8 mouse cellular contexts compared by ENCODE assay signal in genomic region chr11:120711980-120712604, GRCm38 (mm10). TPM values are rescaled to one million over a fixed set of nuclear protein-coding genes. Genes with fewer than 3 reads are reported as not detected.
DNase-seq lines count a peak whose midpoint lies in the region; ATAC-seq and TF ChIP-seq lines count a peak whose summit lies in the region.

No protein-coding gene starts in this region.

- peak overlapping the region; percentile 97 for H3K4me2 ChIP-seq in lung, embryonic 16.5 days (ENCODE audit: low read depth, low read length)
- H3K4me2 ChIP-seq in liver, embryonic 12.5 days = peak overlapping the region; percentile 99
- H3K4me2 ChIP-seq in stomach, postnatal 0 days (replicated peaks; ENCODE audit: low read depth) = peak overlapping the region; percentile 97

- H3K4me3 ChIP-seq in lung, embryonic 16.5 days (ENCODE audit: low read length) = peak overlapping the region; percentile 64; the same call in 1 of the 2 replicates
- no peak overlapping the region for H3K4me3 ChIP-seq in lung, adult 2 months (replicated peaks; ENCODE audit: extremely low read depth, low read depth, low read length)
- peak overlapping the region; percentile 75; the same call in 1 of the 2 replicates for H3K4me3 ChIP-seq in liver, embryonic 12.5 days
- H3K4me3 ChIP-seq in stomach, postnatal 0 days (ENCODE audit: low read depth, low read length) = no peak overlapping the region

- no peak overlapping the region for H3K27ac ChIP-seq in lung, embryonic 16.5 days (ENCODE audit: low read length)
- no peak overlapping the region for H3K27ac ChIP-seq in liver, embryonic 12.5 days
- H3K27ac ChIP-seq in stomach, postnatal 0 days (replicated peaks) = no peak overlapping the region

- no peak for TF ChIP-seq EP300 in stomach, postnatal 0 days (optimal IDR thresholded peaks at IDR 0.05)

- no peak for ATAC-seq in lung, embryonic 16.5 days (ENCODE audit: low read depth)
- no peak for ATAC-seq in liver, embryonic 12.5 days
- no peak for ATAC-seq in stomach, postnatal 0 days (ENCODE audit: low FRiP score, low TSS enrichment)

- WGBS in lung, embryonic 16.5 days = 56% methylated on average over 8 of the region's 8 CpGs
- 66% methylated on average over 8 of the region's 8 CpGs for WGBS in lung, adult 2 months
- WGBS in liver, embryonic 12.5 days (ENCODE audit: insufficient replicate concordance) = 60% methylated on average over 8 of the region's 8 CpGs
- WGBS in stomach, postnatal 0 days = 63% methylated on average over 8 of the region's 8 CpGs

- no peak for TF ChIP-seq POLR2A in lung, adult 2 months (IDR thresholded peaks at IDR 0.05; ENCODE audit: borderline replicate concordance, extremely low read depth, low read depth, low read length)

- no peak for TF ChIP-seq CTCF in lung, adult 2 months (IDR thresholded peaks at IDR 0.05; ENCODE audit: insufficient read depth, low read length)
- no peak for TF ChIP-seq CTCF in stomach, postnatal 0 days (IDR thresholded peaks at IDR 0.05; ENCODE audit: low read depth)

- peaks cover 22% of the 10 kb centered on the region for H3K4me1 ChIP-seq in lung, embryonic 16.5 days (replicated peaks; ENCODE audit: control insufficient read depth, insufficient read depth, low read length)
- H3K4me1 ChIP-seq in lung, adult 2 months (ENCODE audit: control insufficient read depth, insufficient read depth, low read length) = peaks cover 14% of the 10 kb centered on the region; the same call in 1 of the 2 replicates
- peaks cover 29% of the 10 kb centered on the region for H3K4me1 ChIP-seq in liver, embryonic 12.5 days
- H3K4me1 ChIP-seq in stomach, postnatal 0 days (replicated peaks; ENCODE audit: control insufficient read depth, insufficient read depth) = no peaks in the 10 kb centered on the region

- DNase-seq in cerebellum, adult 9-11 months = peak; percentile 58
- no peak for DNase-seq in cerebellum, postnatal 36 days
- DNase-seq in lung, adult 2 months = no peak
- DNase-seq in stomach, postnatal 0 days (ENCODE audit: low spot score) = no peak
- DNase-seq in layer of hippocampus, postnatal 36 days = no peak
- no peak for DNase-seq in cerebellum, adult 11 months

- peak overlapping the region; percentile 66; the same call in 1 of the 2 replicates for H3K9ac ChIP-seq in lung, embryonic 16.5 days (ENCODE audit: low read length)
- H3K9ac ChIP-seq in liver, embryonic 12.5 days = peak overlapping the region; percentile 83; the same call in 1 of the 2 replicates
- no peak overlapping the region for H3K9ac ChIP-seq in stomach, postnatal 0 days (ENCODE audit: low read length)

- no peaks in the 10 kb centered on the region for H3K9me3 ChIP-seq in lung, embryonic 16.5 days (ENCODE audit: control insufficient read depth, low read length)
- H3K9me3 ChIP-seq in liver, embryonic 12.5 days (replicated peaks) = no peaks in the 10 kb centered on the region
- H3K9me3 ChIP-seq in stomach, postnatal 0 days (ENCODE audit: control insufficient read depth, low read length) = no peaks in the 10 kb centered on the region

- H3K27me3 ChIP-seq in lung, embryonic 16.5 days (ENCODE audit: control insufficient read depth, insufficient read depth, low read depth, low read length) = no peaks in the 10 kb centered on the region
- no peaks in the 10 kb centered on the region for H3K27me3 ChIP-seq in liver, embryonic 12.5 days (replicated peaks)
- H3K27me3 ChIP-seq in stomach, postnatal 0 days (ENCODE audit: control insufficient read depth, insufficient read depth, low read length) = no peaks in the 10 kb centered on the region

- H3K36me3 ChIP-seq in lung, embryonic 16.5 days (ENCODE audit: control insufficient read depth, insufficient read depth, low read length) = peaks cover 5% of the 10 kb centered on the region
- H3K36me3 ChIP-seq in liver, embryonic 12.5 days = peaks cover 56% of the 10 kb centered on the region
- H3K36me3 ChIP-seq in stomach, postnatal 0 days (ENCODE audit: control insufficient read depth, insufficient read depth, low read length) = peaks cover 5% of the 10 kb centered on the region

RNA-seq across cellular contexts. Expression of gene Cenpx, which starts 1.4 kb away (rescaled TPM):
- polyA plus RNA-seq in lung, embryonic 16.5 days (2015; fragmentation: Nextera tagmentation; extraction: Ambion mirVana) = 156 and 170 TPM in 2 replicates
- polyA plus RNA-seq in lung, adult 2 months (2012; rRNA removed) = 68.0 and 69.1 TPM in 2 replicates
- polyA plus RNA-seq in liver, embryonic 12.5 days (2016; fragmentation: Nextera tagmentation; extraction: Ambion mirVana) = 130 and 137 TPM in 2 replicates
- 123 and 127 TPM in 2 replicates for polyA plus RNA-seq in stomach, postnatal 0 days (2015; fragmentation: Nextera tagmentation; extraction: Ambion mirVana)
- 10 to 100 TPM; 15.5 to 15.7 TPM for total RNA-seq in layer of hippocampus, postnatal 36 days (2021)

RNA-seq across cellular contexts. Expression of gene Lrrc45, which starts 1.6 kb away (rescaled TPM):
- 58.2 and 63.9 TPM in 2 replicates for polyA plus RNA-seq in lung, embryonic 16.5 days (2015; fragmentation: Nextera tagmentation; extraction: Ambion mirVana)
- polyA plus RNA-seq in lung, adult 2 months (2012; rRNA removed) = 35.6 and 40.1 TPM in 2 replicates
- polyA plus RNA-seq in liver, embryonic 12.5 days (2016; fragmentation: Nextera tagmentation; extraction: Ambion mirVana) = 23.3 and 23.6 TPM in 2 replicates
- polyA plus RNA-seq in stomach, postnatal 0 days (2015; fragmentation: Nextera tagmentation; extraction: Ambion mirVana) = 18.7 and 20.4 TPM in 2 replicates
- total RNA-seq in layer of hippocampus, postnatal 36 days (2021) = 10 to 100 TPM; 56.6 to 69.3 TPM

RNA-seq across cellular contexts. Expression of gene Rac3, which starts 9.2 kb away (rescaled TPM):
- polyA plus RNA-seq in lung, embryonic 16.5 days (2015; fragmentation: Nextera tagmentation; extraction: Ambion mirVana) = 53.5 and 54.2 TPM in 2 replicates
- 62.0 and 76.8 TPM in 2 replicates for polyA plus RNA-seq in lung, adult 2 months (2012; rRNA removed)
- polyA plus RNA-seq in liver, embryonic 12.5 days (2016; fragmentation: Nextera tagmentation; extraction: Ambion mirVana) = 2.8 and 3.1 TPM in 2 replicates
- 21.9 and 22.1 TPM in 2 replicates for polyA plus RNA-seq in stomach, postnatal 0 days (2015; fragmentation: Nextera tagmentation; extraction: Ambion mirVana)
- 10 to 100 TPM; 36.5 to 41.0 TPM for total RNA-seq in layer of hippocampus, postnatal 36 days (2021)

RNA-seq across cellular contexts. Expression of gene Dcxr, which starts 15.0 kb away (rescaled TPM):
- 69.5 and 92.2 TPM in 2 replicates for polyA plus RNA-seq in lung, embryonic 16.5 days (2015; fragmentation: Nextera tagmentation; extraction: Ambion mirVana)
- 326 and 340 TPM in 2 replicates for polyA plus RNA-seq in lung, adult 2 months (2012; rRNA removed)
- 8.4 and 10.0 TPM in 2 replicates for polyA plus RNA-seq in liver, embryonic 12.5 days (2016; fragmentation: Nextera tagmentation; extraction: Ambion mirVana)
- 56.3 and 58.4 TPM in 2 replicates for polyA plus RNA-seq in stomach, postnatal 0 days (2015; fragmentation: Nextera tagmentation; extraction: Ambion mirVana)
- total RNA-seq in layer of hippocampus, postnatal 36 days (2021) = 10 to 100 TPM in 1 of 2 experiments, 1 to 10 TPM in 1; 8.1 to 10.8 TPM

RNA-seq across cellular contexts. Expression of gene Cbr2, which starts 19.8 kb away (rescaled TPM):
- polyA plus RNA-seq in lung, embryonic 16.5 days (2015; fragmentation: Nextera tagmentation; extraction: Ambion mirVana) = 194 and 348 TPM in 2 replicates
- 13,780 and 14,250 TPM in 2 replicates for polyA plus RNA-seq in lung, adult 2 months (2012; rRNA removed)
- polyA plus RNA-seq in liver, embryonic 12.5 days (2016; fragmentation: Nextera tagmentation; extraction: Ambion mirVana) = 0.13 TPM in 1 of 2 replicates, not detected in the other
- polyA plus RNA-seq in stomach, postnatal 0 days (2015; fragmentation: Nextera tagmentation; extraction: Ambion mirVana) = 129 and 160 TPM in 2 replicates
- total RNA-seq in layer of hippocampus, postnatal 36 days (2021) = 1 to 10 TPM; 1.7 to 2.3 TPM

Comparison
In these comparisons a context has a peak if more than half of its experiments do, and no peak if none do; other contexts are left out.
1. H3K4me3 ChIP-seq: peak in lung, embryonic 16.5 days (single experiment) and liver, embryonic 12.5 days (single experiment); none in lung, adult 2 months (single experiment) and stomach, postnatal 0 days (single experiment).
2. Peak in every context shown above with its lines, with median percentiles within 50 percentile points of each other: H3K4me2 ChIP-seq.